Mouse (Mus musculus): ENCODE data around the gene Atp5c1.
A peak's percentile ranks its signal among the peaks of the same experiment; 100 is the strongest.

Gene Atp5c1

GRCm38 (mm10) chr2:10080310-10081010, at the start of gene Atp5c1, which contains the start of gene Kin:
Gene Atp5c1, minus strand, starts transcription at chr2:10080510.
Gene Kin, plus strand, starts transcription at chr2:10080593.
- peak; percentile 96 for DNase-seq (ENCODE audit: low read depth, low spot score)

- DNase-seq (ENCODE audit: low read depth, low spot score), result no peak
Observed at GRCm38 (mm10) chr2:10128571-10128970, 48.3 kb upstream of the Atp5c1 start.

GRCm38 (mm10) chr2:10127471-10127870, 47.2 kb upstream of the Atp5c1 start:
- DNase-seq (ENCODE audit: low read depth, low spot score), result no peak

GRCm38 (mm10) chr2:10126122-10126521, 45.8 kb upstream of the Atp5c1 start:
- DNase-seq (ENCODE audit: low read depth, low spot score), result no peak

GRCm38 (mm10) chr2:10121826-10122225, 41.5 kb upstream of the Atp5c1 start:
- DNase-seq (ENCODE audit: low read depth, low spot score), result no peak

GRCm38 (mm10) chr2:10119276-10119675, 39.0 kb upstream of the Atp5c1 start:
- DNase-seq (ENCODE audit: low read depth, low spot score), result no peak

GRCm38 (mm10) chr2:10118751-10119150, 38.4 kb upstream of the Atp5c1 start:
- DNase-seq (ENCODE audit: low read depth, low spot score), result no peak

GRCm38 (mm10) chr2:10108535-10109189, 28.4 kb upstream of the Atp5c1 start:
- no peak for DNase-seq (ENCODE audit: low read depth, low spot score)

- peak; percentile 26 for DNase-seq (ENCODE audit: low read depth, low spot score)
Observed at GRCm38 (mm10) chr2:10101180-10101579, 20.9 kb upstream of the Atp5c1 start.

- no peak for DNase-seq (ENCODE audit: low read depth, low spot score)
Observed at GRCm38 (mm10) chr2:10100471-10100870, 20.2 kb upstream of the Atp5c1 start.

GRCm38 (mm10) chr2:10098598-10099215, 18.4 kb upstream of the Atp5c1 start:
- DNase-seq (ENCODE audit: low read depth, low spot score), result peak; percentile 24

- DNase-seq (ENCODE audit: low read depth, low spot score), result no peak
Observed at GRCm38 (mm10) chr2:10094327-10095100, 14.2 kb upstream of the Atp5c1 start.

- no peak for DNase-seq (ENCODE audit: low read depth, low spot score)
Observed at GRCm38 (mm10) chr2:10087256-10087850, 7.0 kb upstream of the Atp5c1 start.

GRCm38 (mm10) chr2:10082737-10083136, 2.4 kb upstream of the Atp5c1 start:
- no peak for DNase-seq (ENCODE audit: low read depth, low spot score)

- DNase-seq (ENCODE audit: low read depth, low spot score), result no peak
Observed at GRCm38 (mm10) chr2:10081453-10082080, 1.3 kb upstream of the Atp5c1 start.

GRCm38 (mm10) chr2:10079745-10080309, 483 bp downstream of the Atp5c1 start:
- no peak for DNase-seq (ENCODE audit: low read depth, low spot score)

- no peak for DNase-seq (ENCODE audit: low read depth, low spot score)
Observed at GRCm38 (mm10) chr2:10076675-10077074, 3.6 kb downstream of the Atp5c1 start.

- no peak for DNase-seq (ENCODE audit: low read depth, low spot score)
Observed at GRCm38 (mm10) chr2:10074470-10074869, 5.8 kb downstream of the Atp5c1 start.

- no peak for DNase-seq (ENCODE audit: low read depth, low spot score)
Observed at GRCm38 (mm10) chr2:10071751-10072150, 8.6 kb downstream of the Atp5c1 start.

GRCm38 (mm10) chr2:10058836-10059235, 21.5 kb downstream of the Atp5c1 start:
- DNase-seq (ENCODE audit: low read depth, low spot score), result no peak

- no peak for DNase-seq (ENCODE audit: low read depth, low spot score)
Observed at GRCm38 (mm10) chr2:10051996-10052395, 28.3 kb downstream of the Atp5c1 start.

Data from embryo, embryonic 11.5 days (tissue).